Mouse (Mus musculus): Measurements from ENCODE around the gene Prickle1.

Gene Prickle1

DNA sequence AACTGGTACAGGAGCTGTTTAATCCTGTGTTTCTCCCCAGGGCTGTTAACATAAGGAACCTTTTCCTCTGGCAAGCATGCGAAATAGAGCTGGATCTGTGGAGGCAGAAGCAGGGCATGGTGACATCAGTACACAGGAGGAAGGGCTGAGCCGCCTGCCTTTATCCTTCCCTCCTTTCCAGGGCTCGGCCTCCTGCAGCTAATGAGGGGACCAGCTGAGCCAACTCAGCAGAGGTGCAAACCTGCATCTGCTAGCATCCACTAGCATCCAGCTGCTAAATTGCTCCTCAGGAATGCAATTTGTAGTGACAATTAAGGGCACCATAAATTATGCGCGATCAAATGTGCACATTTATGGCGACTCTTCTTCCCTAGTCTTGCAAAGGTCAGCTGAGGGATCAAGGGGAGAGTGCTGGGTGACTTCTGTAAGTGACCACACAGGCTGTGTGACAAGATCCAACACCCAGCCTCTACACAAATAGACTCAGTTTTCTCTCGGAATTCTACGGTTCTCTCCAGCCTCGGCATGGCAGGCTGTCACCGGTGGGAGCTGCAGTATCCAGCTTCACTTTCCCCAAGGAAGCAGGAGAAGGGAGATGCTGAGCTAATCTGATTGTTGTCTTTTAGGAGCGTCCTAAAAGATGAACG, 84.9 kb downstream of the Prickle1 start:
- TF ChIP-seq GATA4 (IDR thresholded peaks at IDR 0.05; ENCODE audit: insufficient replicate concordance, low read length): no peak

- no peak for TF ChIP-seq GATA4 (IDR thresholded peaks at IDR 0.05; ENCODE audit: insufficient replicate concordance, low read length)
Measured at GRCm38 (mm10) chr15:93504808-93505207, 90.9 kb downstream of the Prickle1 start.

GRCm38 (mm10) chr15:93503201-93503745, 92.4 kb downstream of the Prickle1 start:
- no peak for TF ChIP-seq GATA4 (IDR thresholded peaks at IDR 0.05; ENCODE audit: insufficient replicate concordance, low read length)

GRCm38 (mm10) chr15:93502703-93503102, 93.0 kb downstream of the Prickle1 start:
- no peak for TF ChIP-seq GATA4 (IDR thresholded peaks at IDR 0.05; ENCODE audit: insufficient replicate concordance, low read length)

DNA sequence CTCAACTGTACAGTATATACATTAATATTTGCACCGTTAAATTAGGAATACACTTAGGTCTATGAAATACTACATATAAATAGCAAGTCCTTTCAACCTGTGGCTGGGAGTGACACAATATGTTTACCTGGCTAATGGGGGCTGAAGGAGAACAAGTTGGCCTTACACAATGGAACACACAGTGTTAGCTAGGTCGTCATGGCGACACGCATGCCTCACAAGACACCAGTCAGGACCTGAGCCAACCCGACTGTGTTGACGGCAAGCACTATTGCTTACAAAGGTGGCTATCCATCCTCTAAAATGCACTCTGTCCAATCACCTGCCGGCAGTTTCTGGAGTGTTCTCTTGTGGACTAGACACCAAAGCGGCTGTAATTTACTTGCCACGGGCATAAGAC, 95.8 kb downstream of the Prickle1 start:
- TF ChIP-seq GATA4 (IDR thresholded peaks at IDR 0.05; ENCODE audit: insufficient replicate concordance, low read length): no peak

- TF ChIP-seq GATA4 (IDR thresholded peaks at IDR 0.05; ENCODE audit: insufficient replicate concordance, low read length): no peak
Measured at GRCm38 (mm10) chr15:93494700-93495099, 101.0 kb downstream of the Prickle1 start.

DNA sequence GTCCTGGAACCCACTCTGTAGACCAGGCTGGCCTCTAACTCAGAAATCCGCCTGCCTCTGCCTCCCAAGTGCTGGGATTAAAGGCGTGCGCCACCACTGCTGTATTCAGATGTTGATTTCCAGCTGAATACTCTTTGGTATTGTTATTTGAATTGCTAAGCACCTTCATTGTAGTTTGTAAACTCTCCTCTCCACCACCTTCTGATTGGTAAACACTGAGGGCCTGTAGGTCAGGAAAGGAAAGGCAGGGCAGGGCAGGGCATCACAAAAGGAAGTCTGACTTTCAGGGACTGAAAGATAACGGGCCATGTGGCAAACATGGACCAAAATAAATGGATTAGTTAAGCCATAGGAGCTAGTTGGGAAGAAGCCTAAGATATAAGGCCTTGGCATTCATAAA, 106.1 kb downstream of the Prickle1 start:
- peak; percentile 36; the same call in 1 of the 2 replicates for TF ChIP-seq GATA4 (IDR thresholded peaks at IDR 0.05; ENCODE audit: insufficient replicate concordance, low read length)

GRCm38 (mm10) chr15:93486066-93486465, 109.6 kb downstream of the Prickle1 start:
- TF ChIP-seq GATA4 (IDR thresholded peaks at IDR 0.05; ENCODE audit: insufficient replicate concordance, low read length): no peak

- TF ChIP-seq GATA4 (IDR thresholded peaks at IDR 0.05; ENCODE audit: insufficient replicate concordance, low read length): no peak
Measured at GRCm38 (mm10) chr15:93485252-93485651, 110.4 kb downstream of the Prickle1 start.

DNA sequence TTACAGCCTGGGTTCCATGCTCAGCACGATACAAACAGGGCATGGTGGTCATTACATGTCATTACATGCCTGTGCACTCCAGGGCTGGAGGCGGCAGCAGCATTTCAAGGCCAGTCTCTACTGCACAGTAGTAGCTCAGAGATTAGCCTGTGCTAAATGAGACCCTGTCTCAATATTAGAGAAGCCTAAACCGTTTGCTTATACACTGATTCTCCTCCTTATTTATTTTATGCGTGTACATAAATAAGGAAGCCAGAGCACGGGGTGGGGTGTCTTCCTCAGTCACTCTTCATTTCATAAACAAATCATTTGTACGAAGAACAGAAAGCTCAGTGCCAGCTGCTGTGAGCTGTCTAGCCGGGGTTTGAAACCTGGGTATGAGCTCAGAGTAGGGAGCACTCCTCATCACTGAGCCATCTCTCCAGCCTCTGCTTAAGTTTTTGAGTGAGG, 111.4 kb downstream of the Prickle1 start:
- TF ChIP-seq GATA4 (IDR thresholded peaks at IDR 0.05; ENCODE audit: insufficient replicate concordance, low read length): no peak

- TF ChIP-seq GATA4 (IDR thresholded peaks at IDR 0.05; ENCODE audit: insufficient replicate concordance, low read length): no peak
Measured at GRCm38 (mm10) chr15:93481112-93481511, 114.6 kb downstream of the Prickle1 start.

DNA sequence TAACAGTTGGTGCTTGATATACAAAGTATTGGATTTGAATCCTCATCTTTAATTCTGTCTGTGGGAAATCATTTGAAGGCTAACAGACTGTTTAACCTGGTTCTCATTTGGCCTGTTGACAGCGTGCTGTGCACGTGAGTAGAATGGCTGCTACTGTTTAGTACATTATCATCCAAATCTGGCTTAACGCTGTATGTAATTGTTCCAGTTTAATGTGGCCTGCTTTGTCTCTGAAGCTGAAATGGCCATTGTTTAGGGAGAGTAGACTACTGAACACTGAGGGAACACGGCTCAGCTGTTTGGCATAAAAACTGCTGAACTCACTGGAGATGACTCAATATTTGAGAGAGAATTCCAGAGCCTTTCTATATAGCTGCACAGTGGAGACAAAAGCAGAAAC, 116.2 kb downstream of the Prickle1 start:
- TF ChIP-seq GATA4 (IDR thresholded peaks at IDR 0.05; ENCODE audit: insufficient replicate concordance, low read length): no peak

GRCm38 (mm10) chr15:93478676-93479075, 117.0 kb downstream of the Prickle1 start:
- TF ChIP-seq GATA4 (IDR thresholded peaks at IDR 0.05; ENCODE audit: insufficient replicate concordance, low read length): no peak

GRCm38 (mm10) chr15:93477729-93478128, 118.0 kb downstream of the Prickle1 start:
- no peak for TF ChIP-seq GATA4 (IDR thresholded peaks at IDR 0.05; ENCODE audit: insufficient replicate concordance, low read length)

GRCm38 (mm10) chr15:93475688-93476087, 120.0 kb downstream of the Prickle1 start:
- TF ChIP-seq GATA4 (IDR thresholded peaks at IDR 0.05; ENCODE audit: insufficient replicate concordance, low read length): no peak

DNA sequence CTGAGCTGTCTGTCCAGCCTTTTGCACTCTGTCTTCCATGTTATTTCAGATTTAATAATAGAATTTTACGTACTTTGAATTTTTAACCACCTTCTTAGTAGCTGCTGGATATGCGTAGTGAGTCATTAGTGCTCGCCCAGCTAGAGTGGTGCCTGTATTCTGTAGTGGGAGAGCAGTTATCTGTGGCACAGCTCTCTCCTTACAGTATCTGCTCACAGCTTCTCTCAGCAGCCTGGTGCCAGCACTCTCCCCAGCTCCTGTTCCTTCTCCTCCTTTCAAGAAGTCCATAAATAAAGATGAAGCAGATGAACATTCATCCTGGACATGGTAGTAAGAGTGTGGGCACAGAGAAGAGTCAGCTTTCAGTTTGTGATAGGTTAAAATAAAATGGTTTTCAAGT, 121.4 kb downstream of the Prickle1 start:
- no peak for TF ChIP-seq GATA4 (IDR thresholded peaks at IDR 0.05; ENCODE audit: insufficient replicate concordance, low read length)

DNA sequence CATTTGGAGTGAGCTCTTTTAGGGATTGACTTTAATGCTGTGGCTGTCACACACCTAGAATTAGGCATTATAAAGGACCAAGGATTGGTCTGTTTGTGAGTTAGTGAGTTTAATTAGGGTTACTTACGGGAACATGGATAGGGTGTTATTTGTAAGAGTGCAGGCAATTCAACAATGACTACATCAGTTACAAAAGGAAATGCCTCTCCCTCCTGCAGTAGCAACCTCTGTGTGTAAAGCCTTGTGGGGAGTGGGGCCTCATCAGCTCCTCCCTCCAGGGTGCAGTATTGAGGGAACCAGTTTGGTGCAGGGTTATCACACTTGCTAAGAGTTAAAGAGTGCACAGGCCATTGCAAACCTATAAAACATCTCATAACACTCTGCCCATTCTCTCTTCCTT, 123.6 kb downstream of the Prickle1 start:
- TF ChIP-seq GATA4 (IDR thresholded peaks at IDR 0.05; ENCODE audit: insufficient replicate concordance, low read length): no peak
